Mouse (Mus musculus) liver, embryonic 13.5 days (tissue): ENCODE measurements around the gene Gm4565. TPM values are rescaled to one million over a fixed set of nuclear protein-coding genes. Genes with fewer than 3 reads are reported as not detected.
"Not testable (repeated sequence)": the region's sequence is repeated elsewhere in the genome, so short reads cannot be mapped to it uniquely, and the experiment has no call there.

ENCODE experiments used
- ATAC-seq: fragments of 200-750 bp; cut with Nextera tagmentation; 2 replicates; pipeline ENCODE4 v1.8.0; 2017; ENCODE audit warnings: low read depth, mild to moderate bottlenecking, moderate number of reproducible peaks, moderate library complexity
- DNase-seq: peaks from one replicate; pipeline ENCODE4 v3.0.0; 2022
- H3K27ac ChIP-seq: fragments of 300-500 bp; sonication (generic); 2 replicates; pipeline ENCODE4 v1.5.1; 2015; ENCODE audit warnings: moderate library complexity, mild to moderate bottlenecking, inconsistent platforms
- H3K27me3 ChIP-seq: fragments of 300-500 bp; sonication (generic); 2 replicates; pipeline ENCODE4 v1.6.1; 2015; ENCODE audit warnings: mild to moderate bottlenecking, inconsistent platforms
- H3K36me3 ChIP-seq: fragments of 300-500 bp; sonication (generic); 2 replicates; pipeline ENCODE4 v1.6.1; 2015; ENCODE audit warnings: mild to moderate bottlenecking, inconsistent platforms
- H3K4me1 ChIP-seq: fragments of 300-500 bp; sonication (generic); replicated peaks from 2 replicates; pipeline ENCODE4 v1.6.1; 2015; ENCODE audit warnings: inconsistent platforms
- H3K4me2 ChIP-seq: fragments of 300-500 bp; sonication (generic); 2 replicates; pipeline ENCODE4 v1.6.1; 2015; ENCODE audit warnings: inconsistent platforms, mild to moderate bottlenecking, moderate library complexity
- H3K4me3 ChIP-seq: fragments of 300-500 bp; sonication (generic); replicated peaks from 2 replicates; pipeline ENCODE4 v1.5.1; 2015; ENCODE audit warnings: mild to moderate bottlenecking, inconsistent platforms
- H3K9ac ChIP-seq: fragments of 300-500 bp; sonication (generic); 2 replicates; pipeline ENCODE4 v1.6.1; 2015; ENCODE audit warnings: mild to moderate bottlenecking, inconsistent platforms
- H3K9me3 ChIP-seq: fragments of 300-500 bp; sonication (generic); replicated peaks from 2 replicates; pipeline ENCODE4 v1.6.1; 2016; ENCODE audit warnings: inconsistent platforms
- WGBS: fragments of 180-500 bp; shearing (Covaris S2); methylation state at CpG from one replicate; pipeline ENCODE4 v1.1.7; 2015; ENCODE audit not compliant: insufficient replicate concordance; 5-methylcytosine and 5-hydroxymethylcytosine counted together
- polyA plus RNA-seq: library from polyadenylated mRNA; unstranded; fragments of >200 nt; fragmentation: Nextera tagmentation; extraction: Ambion mirVana; gene quantifications from 2 replicates; pipeline ENCODE4 v1.2.1, GENCODE M21; 2015

Gene Gm4565
- polyA plus RNA-seq: not detected in 2 replicates

GRCm38 (mm10) chr7:22588027-22588426 is at the start of gene Gm4565:
Gm4565 (minus strand) TSS chr7:22588127.
- not testable (repeated sequence) for H3K27me3 ChIP-seq, H3K4me1 ChIP-seq, H3K27ac ChIP-seq, DNase-seq, H3K36me3 ChIP-seq, ATAC-seq, H3K4me2 ChIP-seq, H3K4me3 ChIP-seq, H3K9me3 ChIP-seq, H3K9ac ChIP-seq
- WGBS: 51% methylated on average over 2 of the region's 4 CpGs

GRCm38 (mm10) chr7:22565243-22565642 is 22.7 kb downstream of the Gm4565 start, which contains the start of gene Gm4201:
Gm4201 (minus strand) TSS chr7:22565343.
- not testable (repeated sequence) for DNase-seq, H3K27ac ChIP-seq, H3K27me3 ChIP-seq, ATAC-seq, H3K4me3 ChIP-seq, H3K9me3 ChIP-seq, H3K36me3 ChIP-seq, H3K9ac ChIP-seq, H3K4me1 ChIP-seq, H3K4me2 ChIP-seq
- WGBS: no CpG with 5 or more reads among the region's 3 CpGs

- not testable (repeated sequence) for ATAC-seq, H3K27me3 ChIP-seq, H3K9ac ChIP-seq, DNase-seq, H3K27ac ChIP-seq, H3K4me2 ChIP-seq, H3K4me1 ChIP-seq, H3K36me3 ChIP-seq, H3K4me3 ChIP-seq, H3K9me3 ChIP-seq
- no CpG with 5 or more reads among the region's 1 CpGs for WGBS
Observed at GRCm38 (mm10) chr7:22534787-22535186, 53.1 kb downstream of the Gm4565 start, which contains the start of gene Gm8677. Gm8677 (minus strand) TSS chr7:22534887.

Other genes with a start within 250 kb of the Gm4565 start
- not detected in 2 replicates for gene Gm8660, start 217.1 kb downstream of the Gm4565 start, polyA plus RNA-seq
- not detected in 2 replicates for gene Vmn1r148, start 174.5 kb downstream of the Gm4565 start, polyA plus RNA-seq
- gene Vmn1r149, start 149.9 kb downstream of the Gm4565 start, polyA plus RNA-seq: not detected in 2 replicates
- not detected in 2 replicates for gene Gm10665, start 124.1 kb downstream of the Gm4565 start, polyA plus RNA-seq
- not detected in 2 replicates for gene Vmn1r151, start 88.4 kb downstream of the Gm4565 start, polyA plus RNA-seq
- gene Vmn1r152, start 65.2 kb downstream of the Gm4565 start, polyA plus RNA-seq: not detected in 2 replicates
- gene Gm8677, start 53.2 kb downstream of the Gm4565 start, polyA plus RNA-seq: not detected in 2 replicates
- gene Gm4201, start 22.8 kb downstream of the Gm4565 start, polyA plus RNA-seq: not detected in 2 replicates
- gene Vmn1r155, start 69.9 kb upstream of the Gm4565 start, polyA plus RNA-seq: not detected in 2 replicates
- not detected in 2 replicates for gene Gm8693, start 104.2 kb upstream of the Gm4565 start, polyA plus RNA-seq
- not detected in 2 replicates for gene Gm4567, start 131.6 kb upstream of the Gm4565 start, polyA plus RNA-seq
- gene Vmn1r157, start 173.6 kb upstream of the Gm4565 start, polyA plus RNA-seq: not detected in 2 replicates
- not detected in 2 replicates for gene Vmn1r158, start 202.7 kb upstream of the Gm4565 start, polyA plus RNA-seq